Mouse (Mus musculus) frontal cortex, postnatal 10 days (tissue): ENCODE results near the gene Oprm1.

ENCODE experiments used
- DNase-seq, 2 experiments: peaks; one replicate each; pipeline ENCODE4 v3.0.0; 2022; ENCODE audit warnings: low spot score in 2 of 2, mixed read lengths in 1 of 2

Gene Oprm1

DNA sequence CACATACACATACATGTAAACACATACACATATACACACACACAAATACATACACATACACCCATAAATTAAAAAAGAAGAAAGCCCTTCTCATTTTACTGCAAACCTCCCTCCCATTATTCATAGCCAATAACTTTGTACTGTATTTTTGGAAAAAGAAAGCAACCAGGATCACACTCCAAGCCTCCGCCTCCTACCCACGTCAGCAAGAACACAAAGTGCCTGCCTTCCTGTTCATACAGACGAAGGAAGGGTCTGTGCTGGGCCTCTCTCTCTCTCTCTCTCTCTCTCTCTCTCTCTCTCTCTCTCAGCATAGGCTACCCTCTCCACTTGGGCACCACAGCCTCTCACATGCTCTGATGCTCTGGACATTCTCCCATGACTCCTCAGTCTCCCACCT lies 137.5 kb downstream of the Oprm1 start:
- DNase-seq, result no peak

GRCm38 (mm10) chr10:6896659-6897303 lies 138.5 kb downstream of the Oprm1 start:
- no peak for DNase-seq

- no peak for DNase-seq
Measured at GRCm38 (mm10) chr10:6900126-6900525, 141.8 kb downstream of the Oprm1 start.

- no peak for DNase-seq
Measured at GRCm38 (mm10) chr10:6901819-6902393, 143.6 kb downstream of the Oprm1 start.

DNA sequence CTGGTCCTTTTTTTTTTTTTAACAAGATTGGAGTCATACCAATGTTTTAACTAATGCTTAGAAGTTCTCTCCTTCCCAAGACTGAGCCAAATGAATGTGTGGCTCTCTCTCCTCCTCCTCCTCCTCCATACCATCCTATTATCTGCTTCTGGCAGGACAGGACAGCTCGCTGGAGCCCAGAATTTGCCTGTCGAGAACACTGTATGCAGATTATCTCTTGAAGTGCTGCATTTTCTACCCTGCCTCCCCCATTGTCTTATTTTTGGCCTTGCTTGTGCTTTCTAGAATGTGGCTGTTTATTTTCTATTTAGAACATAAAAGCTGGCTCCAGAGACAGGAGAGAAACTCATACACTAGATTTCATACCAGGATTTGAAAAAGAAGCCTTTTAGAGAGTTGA lies 151.5 kb downstream of the Oprm1 start:
- no peak for DNase-seq

DNA sequence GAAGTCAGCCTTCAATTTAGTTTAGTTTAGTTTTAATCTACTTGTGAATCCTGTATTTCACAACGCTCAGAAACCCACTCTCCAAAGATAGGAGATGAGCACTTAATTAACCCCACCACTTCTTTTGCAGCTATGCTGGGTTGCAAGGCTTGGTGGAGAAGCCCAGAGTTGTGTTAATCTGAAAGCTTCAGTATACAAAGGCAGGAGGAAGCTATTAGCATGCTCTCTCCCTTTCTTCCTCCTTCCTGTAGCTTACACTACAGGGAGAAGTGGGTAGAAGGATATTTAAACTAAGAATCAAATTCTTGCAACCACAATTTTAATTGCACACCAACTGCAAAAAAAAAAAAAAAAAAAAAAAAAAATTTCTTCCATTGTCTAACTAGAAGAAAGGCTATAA lies 157.7 kb downstream of the Oprm1 start:
- no peak for DNase-seq

- peak; percentile 43 to 73 for DNase-seq
Measured at GRCm38 (mm10) chr10:6916545-6917257, 158.4 kb downstream of the Oprm1 start.

DNA sequence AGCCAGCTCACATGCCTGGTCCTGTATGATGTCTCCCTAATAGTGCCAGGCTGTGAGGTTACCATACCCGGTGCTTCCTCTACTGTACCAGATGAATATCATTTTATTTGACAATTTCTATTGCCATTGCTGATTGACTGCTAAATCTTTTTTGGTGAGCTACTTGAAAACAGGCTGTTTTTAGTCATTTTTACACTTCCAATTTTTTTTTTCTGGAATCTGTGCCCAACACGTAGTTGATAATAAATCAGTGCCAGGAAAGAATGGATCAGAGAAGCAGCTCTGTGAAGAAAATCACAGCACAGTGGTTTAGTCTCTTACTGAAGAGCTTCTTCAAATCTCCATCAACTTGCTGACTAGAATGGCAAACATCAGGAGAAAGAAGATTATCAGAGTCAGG lies 168.4 kb downstream of the Oprm1 start:
- DNase-seq, result no peak

DNA sequence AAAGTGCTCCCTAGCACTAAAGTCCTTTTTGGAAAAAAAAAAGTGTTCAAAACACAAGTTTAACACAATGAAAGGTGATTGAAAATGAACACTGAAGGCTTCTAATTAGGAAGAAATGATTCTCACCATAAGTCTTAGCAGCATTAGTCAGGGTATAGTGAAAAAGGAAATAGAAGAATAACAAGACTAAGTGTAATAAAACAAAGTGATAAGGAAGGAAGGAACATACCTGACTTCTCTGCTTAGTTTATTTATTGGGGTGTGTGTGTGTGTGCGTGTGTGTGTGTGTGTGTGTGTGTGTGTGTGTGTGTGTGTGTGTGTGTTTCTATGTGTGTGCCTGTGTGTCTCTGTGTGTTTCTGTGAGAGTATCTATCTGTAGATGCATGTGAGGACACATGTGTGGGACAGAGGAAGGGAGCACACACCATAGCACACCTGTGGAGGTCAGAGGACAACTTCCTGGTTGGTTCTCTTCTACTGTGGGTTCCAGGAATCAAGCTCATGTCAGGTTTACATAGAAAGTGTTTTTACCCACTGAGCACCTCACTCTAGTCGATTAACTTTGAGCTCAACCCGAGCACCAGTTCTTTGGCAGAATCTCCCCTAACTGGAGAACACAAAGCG lies 169.4 kb downstream of the Oprm1 start:
- no peak for DNase-seq

DNA sequence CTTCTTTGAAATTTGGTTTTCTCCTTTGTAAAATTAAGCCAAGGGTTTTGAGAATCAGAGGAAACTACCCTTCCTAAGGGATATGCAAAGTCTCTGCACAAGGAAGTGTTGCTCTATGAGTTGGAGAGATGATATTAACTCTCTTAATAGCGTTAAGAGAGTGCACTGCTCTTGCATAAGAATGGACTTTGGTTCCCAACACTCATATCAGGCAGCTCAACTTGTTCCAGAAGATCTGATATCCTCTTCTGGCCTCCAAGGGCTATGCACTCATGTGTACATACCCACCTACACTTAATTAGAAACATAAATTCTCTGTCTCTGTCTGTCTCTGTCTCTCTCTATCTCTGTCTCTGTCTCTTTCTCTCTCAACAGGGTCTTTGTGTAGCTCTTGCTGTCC lies 170.6 kb downstream of the Oprm1 start:
- no peak for DNase-seq

- DNase-seq, result no peak
Measured at GRCm38 (mm10) chr10:6930398-6930797, 172.1 kb downstream of the Oprm1 start.

DNA sequence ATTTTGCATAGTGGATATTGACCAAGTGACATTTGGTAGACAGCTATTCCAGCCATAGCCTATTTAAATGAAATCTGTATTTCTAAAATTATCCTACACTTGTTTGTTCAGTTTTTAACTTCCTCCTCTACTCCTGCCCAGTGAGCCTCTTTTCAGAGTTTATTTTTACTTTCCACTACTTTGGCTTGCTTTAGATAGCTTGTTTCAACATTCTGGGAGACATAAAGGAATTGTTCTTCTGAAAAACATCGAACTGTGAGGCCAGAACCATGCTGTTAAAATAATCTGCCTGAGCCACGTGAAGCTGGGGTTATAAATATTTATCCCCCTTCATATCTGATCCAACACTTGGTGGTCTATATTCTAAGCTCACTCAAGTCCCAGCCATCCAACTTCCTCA lies 172.6 kb downstream of the Oprm1 start:
- no peak for DNase-seq

- no peak for DNase-seq
Measured at GRCm38 (mm10) chr10:6934776-6935175, 176.5 kb downstream of the Oprm1 start.

- peak; percentile 25 to 53 for DNase-seq
Measured at GRCm38 (mm10) chr10:6936671-6937425, 178.5 kb downstream of the Oprm1 start.

DNA sequence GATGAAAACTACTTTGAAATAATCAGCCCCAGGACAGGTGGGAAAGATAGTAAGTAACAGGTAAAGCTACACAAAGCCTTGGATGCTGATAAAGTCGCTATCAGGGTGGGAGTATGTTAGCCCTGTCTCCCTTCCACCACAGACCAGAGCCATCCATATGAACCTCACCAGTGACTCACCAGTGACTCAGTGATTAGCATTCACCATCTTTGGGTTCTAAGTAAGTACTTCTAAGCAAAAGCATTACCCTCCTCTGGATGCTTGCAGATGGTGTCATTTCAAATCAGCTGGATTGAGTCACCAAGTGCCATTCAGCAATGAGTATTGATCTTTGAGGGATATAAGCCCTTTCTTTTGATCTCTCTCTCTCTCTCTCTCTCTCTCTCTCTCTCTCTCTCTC lies 194.8 kb downstream of the Oprm1 start:
- no peak for DNase-seq

DNA sequence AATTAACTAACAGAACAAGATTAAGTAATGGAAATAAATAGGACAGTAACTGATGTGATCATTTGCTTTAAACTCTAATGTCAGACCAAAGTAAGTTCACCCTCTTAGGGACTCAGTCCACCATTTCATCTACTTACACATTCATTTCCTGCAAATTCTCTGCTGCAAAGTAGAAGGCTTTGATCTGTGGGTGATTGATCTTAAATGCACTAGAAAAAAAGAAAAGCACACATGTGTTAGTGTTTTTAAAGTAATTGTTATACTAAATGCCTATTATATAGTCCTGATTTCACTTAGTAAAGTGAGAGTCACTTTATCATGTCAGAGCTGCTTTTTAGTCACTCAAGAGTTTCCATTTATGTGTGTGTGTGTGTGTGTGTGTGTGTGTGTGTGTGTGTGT lies 196.2 kb downstream of the Oprm1 start:
- no peak for DNase-seq

- DNase-seq, result no peak
Measured at GRCm38 (mm10) chr10:6956357-6956756, 198.1 kb downstream of the Oprm1 start.

GRCm38 (mm10) chr10:6958791-6959190 lies 200.5 kb downstream of the Oprm1 start:
- DNase-seq, result no peak

- DNase-seq, result no peak
Measured at GRCm38 (mm10) chr10:6967588-6968242, 209.4 kb downstream of the Oprm1 start.

GRCm38 (mm10) chr10:6968334-6968733 lies 210.0 kb downstream of the Oprm1 start:
- DNase-seq, result no peak

DNA sequence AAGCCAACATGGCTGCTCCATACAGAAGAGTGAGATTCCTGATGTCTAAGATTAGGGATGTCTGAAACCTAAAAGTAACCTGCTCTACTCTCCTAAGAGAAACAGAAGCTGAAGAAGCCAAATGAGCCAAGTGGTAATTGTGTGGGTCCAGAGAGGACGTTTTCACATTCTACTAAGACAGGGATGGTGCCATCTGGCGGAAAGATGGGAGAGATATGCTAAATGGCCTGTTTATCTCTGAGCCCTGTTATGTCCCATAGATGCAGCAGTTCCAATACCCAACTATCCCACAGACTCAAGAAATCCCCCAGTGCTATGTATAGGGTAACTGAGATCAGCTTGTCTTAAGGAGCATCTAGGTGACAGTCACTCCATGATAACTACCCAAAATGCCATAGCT lies 219.5 kb downstream of the Oprm1 start:
- DNase-seq, result no peak

GRCm38 (mm10) chr10:6978733-6979132 lies 220.4 kb downstream of the Oprm1 start:
- DNase-seq, result no peak
